Mouse (Mus musculus): ENCODE results near the gene Svop.

The Svop gene

GRCm38 (mm10) chr5:113993487-113994465, 97.6 kb downstream of the Svop start, which contains the start of gene Ssh1:
TSS of gene Ssh1 (minus strand) at chr5:113993894.
- peak; percentile 92 for DNase-seq (ENCODE audit: low spot score)

GRCm38 (mm10) chr5:113993031-113993486, 98.3 kb downstream of the Svop start:
- no peak for DNase-seq (ENCODE audit: low spot score)

- no peak for DNase-seq (ENCODE audit: low spot score)
Measured at GRCm38 (mm10) chr5:113992339-113992831, 99.0 kb downstream of the Svop start.

- no peak for DNase-seq (ENCODE audit: low spot score)
Measured at GRCm38 (mm10) chr5:113991141-113991540, 100.2 kb downstream of the Svop start.

DNA sequence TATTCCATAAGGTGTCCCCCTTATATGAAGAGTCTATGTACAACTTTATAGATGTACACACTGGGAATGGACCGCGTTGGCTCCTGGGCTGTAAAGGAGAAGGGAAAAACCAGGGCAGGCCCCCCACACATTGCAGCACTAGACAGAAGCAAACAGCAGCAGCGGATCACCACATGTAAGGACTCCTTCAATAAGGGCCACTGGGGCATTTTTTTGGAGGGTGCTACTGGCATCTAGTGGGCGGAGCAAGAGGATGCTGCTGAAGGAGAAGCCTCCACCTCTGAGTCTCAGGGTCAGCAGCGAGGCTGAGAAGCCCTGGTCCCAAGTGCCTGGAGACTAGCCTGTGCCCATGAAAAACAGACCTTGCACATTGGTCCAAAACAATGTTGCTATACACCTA, 100.8 kb downstream of the Svop start:
- DNase-seq (ENCODE audit: low spot score) = no peak

DNA sequence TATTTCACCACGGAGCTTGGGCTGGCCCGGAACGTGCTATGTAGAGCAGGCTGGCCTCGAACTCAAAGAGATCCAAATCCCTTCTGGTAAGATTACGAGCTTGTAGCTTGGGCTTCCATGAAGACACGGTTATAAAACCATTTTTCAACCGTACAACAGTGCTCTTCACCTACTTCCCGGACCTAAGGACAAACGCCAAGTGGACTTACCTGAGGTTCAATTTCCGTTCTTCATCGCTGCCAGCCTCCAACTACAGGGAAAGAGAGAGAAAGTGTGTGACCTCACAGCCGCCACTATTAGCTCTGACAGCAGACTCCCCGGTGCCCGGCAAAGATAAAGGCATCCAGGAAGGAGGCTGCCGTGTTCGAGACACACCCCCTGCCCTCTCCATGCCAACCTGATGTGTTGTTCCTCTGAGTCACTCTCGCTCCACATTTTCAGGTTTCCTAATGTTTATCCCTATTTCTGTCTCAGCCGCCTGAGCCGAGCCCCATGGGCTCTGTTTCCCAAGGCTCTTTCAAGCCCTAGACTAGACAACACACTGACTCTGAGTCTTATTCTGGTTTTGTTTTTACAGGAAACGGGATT, 101.8 kb downstream of the Svop start:
- no peak for DNase-seq (ENCODE audit: low spot score)

DNA sequence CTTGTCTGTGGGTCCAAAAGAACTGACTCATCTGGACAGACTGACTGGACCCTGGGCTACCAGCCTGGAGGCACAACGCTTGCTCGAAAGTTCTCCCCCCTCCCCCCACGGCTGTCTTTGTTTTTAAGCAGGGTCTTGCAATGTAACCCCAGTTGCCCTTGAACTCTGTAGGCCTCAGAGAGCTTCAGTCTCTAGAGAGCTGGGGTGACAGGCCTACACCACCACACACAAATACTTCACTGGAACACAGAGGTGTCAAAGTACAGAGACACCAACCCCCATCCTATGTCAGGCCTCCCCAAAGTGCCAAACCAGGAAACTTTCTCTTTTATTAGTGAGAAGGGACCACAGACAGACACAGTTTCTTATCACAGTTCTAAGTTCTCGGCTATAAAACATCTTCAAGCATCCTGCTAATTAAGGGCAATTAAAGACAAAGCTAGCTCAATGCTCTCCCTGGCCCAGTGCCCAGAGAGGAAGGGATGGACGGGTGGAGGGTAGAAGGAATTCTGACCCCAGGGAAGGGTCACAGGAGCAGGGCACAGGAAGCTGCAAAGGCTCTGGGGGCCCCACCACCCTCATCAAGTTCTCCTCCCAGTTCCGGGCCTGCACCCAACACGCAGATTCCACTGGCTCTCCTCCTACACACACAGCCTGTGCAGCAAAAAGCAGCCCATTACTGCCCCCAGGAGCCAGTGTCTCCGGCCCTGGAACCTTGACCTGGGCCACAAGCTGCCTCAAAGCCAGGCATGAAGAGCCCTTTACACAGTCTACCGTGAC, 105.0 kb downstream of the Svop start:
- no peak for DNase-seq (ENCODE audit: low spot score)

DNA sequence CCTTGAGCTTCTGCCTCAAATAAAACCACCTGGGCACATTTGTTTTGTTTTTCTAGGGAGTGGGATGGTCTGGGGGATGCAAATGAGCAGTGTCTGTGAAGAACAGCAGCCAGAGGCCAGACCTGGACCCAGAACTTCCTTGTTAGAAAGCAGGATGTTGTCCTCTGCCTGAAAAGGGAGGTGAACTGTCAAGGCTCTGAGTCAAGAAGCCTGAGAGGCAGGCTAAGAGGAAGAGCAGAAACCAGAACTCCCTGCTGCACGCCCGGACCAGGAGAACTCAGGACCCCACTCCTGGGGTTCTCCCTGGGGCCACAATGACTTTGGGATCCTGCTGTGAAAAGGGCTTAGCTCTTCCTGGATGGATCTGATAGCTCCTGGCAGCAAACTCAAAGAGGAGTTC, 105.6 kb downstream of the Svop start:
- DNase-seq (ENCODE audit: low spot score) = no peak

DNA sequence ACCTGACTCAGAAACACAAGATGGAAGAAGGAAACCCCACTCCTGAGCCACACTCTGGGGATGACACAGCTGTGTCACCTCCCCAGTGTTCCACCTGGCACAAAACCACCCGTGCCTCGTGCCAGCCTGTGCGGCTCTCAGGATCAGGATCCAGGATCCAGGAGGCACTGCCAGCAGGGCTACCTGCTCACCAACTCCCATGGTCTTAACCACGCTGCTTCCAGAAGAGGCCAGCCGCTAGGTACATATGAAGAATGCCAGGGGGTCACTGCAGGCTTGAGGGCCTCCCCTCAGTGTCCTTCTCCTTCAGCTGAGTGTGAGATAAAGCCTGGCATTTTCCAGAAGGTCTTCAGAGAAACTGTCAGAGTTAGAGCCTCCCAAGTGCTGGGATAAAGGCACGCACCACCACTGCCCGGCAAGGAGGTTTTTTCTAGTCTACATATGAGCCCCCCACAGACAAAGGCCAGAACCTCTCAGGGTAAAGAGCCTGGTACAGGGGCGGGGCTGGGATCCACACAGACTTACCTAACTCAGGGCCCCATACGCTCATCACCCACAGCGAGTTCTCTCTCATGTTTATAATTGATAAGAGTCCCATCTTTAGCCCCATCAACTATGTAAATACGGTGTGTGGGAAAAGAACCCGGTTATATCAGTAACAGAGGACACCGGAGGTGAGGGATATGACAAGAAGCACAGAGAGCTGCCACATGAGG, 107.2 kb downstream of the Svop start:
- no peak for DNase-seq (ENCODE audit: low spot score)

GRCm38 (mm10) chr5:113983541-113983940, 107.8 kb downstream of the Svop start:
- DNase-seq (ENCODE audit: low spot score) = no peak

GRCm38 (mm10) chr5:113981843-113982242, 109.5 kb downstream of the Svop start:
- no peak for DNase-seq (ENCODE audit: low spot score)

DNA sequence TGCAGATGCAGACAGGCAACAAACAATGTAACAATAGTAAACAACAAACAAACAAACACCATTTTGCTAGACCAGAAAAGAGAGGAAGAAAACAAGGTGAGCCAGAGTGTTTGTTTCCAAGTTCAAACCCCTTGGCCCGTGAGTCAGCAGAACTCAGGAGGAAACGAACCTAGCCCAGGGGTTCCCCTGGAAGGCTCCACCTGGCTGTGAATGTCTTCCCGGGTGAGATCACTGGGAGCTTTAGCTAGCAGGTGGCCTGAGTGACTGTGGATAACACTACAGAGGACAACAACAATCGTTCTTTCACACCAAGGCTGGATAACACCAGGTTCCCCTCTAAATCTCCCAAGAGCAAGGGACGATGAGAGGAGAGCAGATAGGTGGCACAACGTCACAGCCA, 110.2 kb downstream of the Svop start:
- no peak for DNase-seq (ENCODE audit: low spot score)

- DNase-seq (ENCODE audit: low spot score) = no peak
Measured at GRCm38 (mm10) chr5:113980511-113980910, 110.9 kb downstream of the Svop start.

DNA sequence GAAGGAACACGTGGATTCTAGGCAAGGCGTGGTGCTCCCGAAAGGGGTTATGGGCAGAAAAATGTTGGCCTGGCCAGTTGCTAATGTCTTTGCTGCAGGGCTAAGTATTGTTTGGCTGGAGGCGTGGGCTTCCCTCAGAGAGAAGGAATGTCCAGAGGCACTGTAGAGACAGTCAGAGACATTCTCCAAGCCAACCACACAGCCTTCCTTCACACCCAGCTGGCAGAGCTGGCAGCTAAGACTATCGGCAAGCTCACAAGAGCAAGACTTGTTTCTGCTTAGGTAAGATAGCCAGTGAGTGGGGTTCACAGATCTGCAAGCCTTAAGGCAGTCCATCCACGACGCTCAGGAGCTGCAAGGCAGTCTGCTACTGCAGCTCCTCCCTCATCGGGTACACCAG, 114.1 kb downstream of the Svop start:
- no peak for DNase-seq (ENCODE audit: low spot score)

All from yolk sac, embryonic 10.5 days (tissue).